Comparison of ENCODE assay signal across 8 mouse cellular contexts in genomic region chr6:126497878-126498277, GRCm38 (mm10). TPM values are rescaled to one million over a fixed set of nuclear protein-coding genes. Genes with fewer than 3 reads are reported as not detected.
DNase-seq lines count a peak whose midpoint lies in the region; ATAC-seq and TF ChIP-seq lines count a peak whose summit lies in the region.

No protein-coding gene starts in this region.

- H3K9me3 ChIP-seq in E14TG2a.4 (ENCODE audit: low read length): no peaks in the 10 kb centered on the region; the same call in 1 of the 2 replicates
- H3K9me3 ChIP-seq in midbrain, embryonic 13.5 days: no peaks in the 10 kb centered on the region

- H3K79me2 ChIP-seq in heart, adult 2 months (replicated peaks; ENCODE audit: control insufficient read depth, insufficient read depth, low read length): no peaks in the 10 kb centered on the region

- peaks cover 4% of the 10 kb centered on the region; the same call in 1 of the 2 replicates for H3K4me1 ChIP-seq in heart, adult 2 months (ENCODE audit: control insufficient read depth, insufficient read depth, low read length)
- peaks cover 9% of the 10 kb centered on the region for H3K4me1 ChIP-seq in E14TG2a.4 (replicated peaks; ENCODE audit: low read depth, low read length)
- peaks cover 16% of the 10 kb centered on the region for H3K4me1 ChIP-seq in midbrain, embryonic 13.5 days (replicated peaks)

- ATAC-seq in midbrain, embryonic 13.5 days: peak; percentile 59; the same call in 1 of the 2 replicates

- DNase-seq in heart, adult 2 months: peak in 1 of 2 experiments; percentile 56
- no peak for DNase-seq in heart, adult 9 months (ENCODE audit: low spot score in 2 of 2)
- peak; percentile 67 for DNase-seq in cerebellum, adult 8-10 months
- peak; percentile 41 to 51 for DNase-seq in frontal cortex, postnatal 25 days (ENCODE audit: low spot score in 2 of 2)
- DNase-seq in layer of hippocampus, postnatal 14 days (ENCODE audit: low spot score in 2 of 2): peak; percentile 39 to 71
- DNase-seq in spleen, postnatal 36 days (ENCODE audit: low spot score in 2 of 2): no peak

- H3K36me3 ChIP-seq in heart, adult 2 months (ENCODE audit: control insufficient read depth, insufficient read depth, low read length): no peaks in the 10 kb centered on the region
- no peaks in the 10 kb centered on the region for H3K36me3 ChIP-seq in E14TG2a.4 (ENCODE audit: insufficient read depth, low read length)
- H3K36me3 ChIP-seq in midbrain, embryonic 13.5 days: no peaks in the 10 kb centered on the region

- no peak for TF ChIP-seq POLR2A in heart, adult 2 months (IDR thresholded peaks at IDR 0.05; ENCODE audit: insufficient read depth, low read depth, low read length)

- peaks cover 2% of the 10 kb centered on the region; the same call in 1 of the 2 replicates for H3K27me3 ChIP-seq in heart, adult 2 months (ENCODE audit: control insufficient read depth, insufficient read depth, low read length)
- no peaks in the 10 kb centered on the region for H3K27me3 ChIP-seq in E14TG2a.4 (ENCODE audit: insufficient read depth, low read length)
- H3K27me3 ChIP-seq in midbrain, embryonic 13.5 days: peaks cover 17% of the 10 kb centered on the region; the same call in 1 of the 2 replicates

- peak; percentile 87 for TF ChIP-seq CTCF in heart, adult 2 months (IDR thresholded peaks at IDR 0.05)
- peak; percentile 78 for TF ChIP-seq CTCF in E14TG2a.4 (conservative IDR thresholded peaks at IDR 0.05; ENCODE audit: low read length)

- H3K4me3 ChIP-seq in heart, adult 2 months: no peak overlapping the region
- no peak overlapping the region for H3K4me3 ChIP-seq in E14TG2a.4 (replicated peaks; ENCODE audit: low read length)
- H3K4me3 ChIP-seq in midbrain, embryonic 13.5 days (replicated peaks): no peak overlapping the region

- TF ChIP-seq EP300 in heart, adult 2 months (IDR thresholded peaks at IDR 0.05; ENCODE audit: insufficient read depth, low read depth, low read length): no peak

- no peak overlapping the region for H3K9ac ChIP-seq in heart, adult 2 months (ENCODE audit: low read depth, low read length)
- H3K9ac ChIP-seq in midbrain, embryonic 13.5 days (replicated peaks): no peak overlapping the region

- H3K4me2 ChIP-seq in midbrain, embryonic 13.5 days (replicated peaks): no peak overlapping the region

- WGBS in heart, adult 2 months: 67% methylated on average over 5 of the region's 5 CpGs
- WGBS in midbrain, embryonic 13.5 days: 47% methylated on average over 5 of the region's 5 CpGs

- intact Hi-C loops in heart, adult 2 months (cut with DNase I): no loop called here

- H3K27ac ChIP-seq in heart, adult 2 months: no peak overlapping the region
- no peak overlapping the region for H3K27ac ChIP-seq in midbrain, embryonic 13.5 days

RNA-seq across cellular contexts. Expression of gene Kcna5, which starts 37.3 kb away (rescaled TPM):
- 10 to 100 TPM; 15.1 to 27.1 TPM for total RNA-seq in heart, adult 2 months (2021)
- 20.4 and 23.2 TPM in 2 replicates for polyA plus RNA-seq in heart, adult 2 months (2012; rRNA removed)
- total RNA-seq in layer of hippocampus, postnatal 14 days (2021): 1 to 10 TPM; 1.5 to 1.8 TPM
- polyA plus RNA-seq in midbrain, embryonic 13.5 days (2015; fragmentation: Nextera tagmentation; extraction: Ambion mirVana): 3.3 and 5.5 TPM in 2 replicates

Comparison
In these comparisons a context has a peak if more than half of its experiments do, and no peak if none do; other contexts are left out.
1. DNase-seq: peak in cerebellum, adult 8-10 months (single experiment), frontal cortex, postnatal 25 days (2 of 2) and layer of hippocampus, postnatal 14 days (2 of 2); none in heart, adult 9 months (0 of 2) and spleen, postnatal 36 days (0 of 2).
2. RNA of gene Kcna5, which starts 37.3 kb away (total RNA-seq): 15.1 to 27.1 TPM in heart, adult 2 months; 1.5 to 1.8 TPM in layer of hippocampus, postnatal 14 days; every median in the first group is over 4 times any median in the second.